Mouse (Mus musculus): ENCODE measurements around the gene Galm. TPM values are rescaled to one million over a fixed set of nuclear protein-coding genes. Genes with fewer than 3 reads are reported as not detected.

The Galm gene
- polyA plus RNA-seq (2015; fragmentation: Nextera tagmentation; extraction: Ambion mirVana) = 25.4 and 29.7 TPM in 2 replicates

GRCm38 (mm10) chr17:80127331-80128251, at the start of gene Galm:
Gene Galm (plus strand): TSS chr17:80127471.
- peak; percentile 73 for ATAC-seq (replicated peaks; ENCODE audit: low FRiP score, low read depth)
- TF ChIP-seq CTCF (IDR thresholded peaks at IDR 0.05; ENCODE audit: low read depth) = no peak
- DNase-seq (ENCODE audit: low spot score) = peak; percentile 87
- Histone ChIP-seq H3K27me3 (ENCODE audit: insufficient read depth, low read length) (no peaks in the 10 kb centered on the region), H3K4me2 (ENCODE audit: low read length) (peak within 1 kb of the TSS; percentile 73), H3K9me3 (replicated peaks; ENCODE audit: low read length) (no peaks in the 10 kb centered on the region), H3K4me3 (replicated peaks; ENCODE audit: low read depth, low read length) (peak within 1 kb of the TSS; percentile 44), H3K36me3 (ENCODE audit: insufficient read depth, low read length) (no peaks in the 10 kb centered on the region), H3K4me1 (replicated peaks; ENCODE audit: insufficient read depth, low read length) (0 out of 2 replicates have a peak, but pooled peaks cover 6% of the 10 kb centered on the region), H3K9ac (ENCODE audit: low read depth, low read length) (peak within 1 kb of the TSS; percentile 70), H3K27ac (peak within 1 kb of the TSS; percentile 92)
- WGBS = 4% methylated on average over 30 of the region's 30 CpGs

- no peak overlapping the region for H3K27ac ChIP-seq
- H3K36me3 ChIP-seq (ENCODE audit: insufficient read depth, low read length) = no peaks in the 10 kb centered on the region
- ATAC-seq (replicated peaks; ENCODE audit: low FRiP score, low read depth) (no peak), DNase-seq (ENCODE audit: low spot score) (no peak)
- H3K4me2 ChIP-seq (ENCODE audit: low read length) = no peak overlapping the region
- H3K9me3 ChIP-seq (replicated peaks; ENCODE audit: low read length) = no peaks in the 10 kb centered on the region
- H3K4me1 ChIP-seq (replicated peaks; ENCODE audit: insufficient read depth, low read length) = no peaks in the 10 kb centered on the region
- H3K4me3 ChIP-seq (replicated peaks; ENCODE audit: low read depth, low read length) = no peak overlapping the region
- 87% methylated on average over 4 of the region's 4 CpGs for WGBS
- H3K9ac ChIP-seq (ENCODE audit: low read depth, low read length) = no peak overlapping the region
- H3K27me3 ChIP-seq (ENCODE audit: insufficient read depth, low read length) = no peaks in the 10 kb centered on the region
- no peak for TF ChIP-seq CTCF (IDR thresholded peaks at IDR 0.05; ENCODE audit: low read depth)
Measured at GRCm38 (mm10) chr17:80078726-80079125, 48.5 kb upstream of the Galm start.

GRCm38 (mm10) chr17:80083223-80083622, 44.0 kb upstream of the Galm start:
- peaks cover 7% of the 10 kb centered on the region; the same call in 1 of the 2 replicates for H3K9me3 ChIP-seq (replicated peaks; ENCODE audit: low read length)
- H3K36me3 ChIP-seq (ENCODE audit: insufficient read depth, low read length) = no peaks in the 10 kb centered on the region
- WGBS = 69% methylated on average over 6 of the region's 6 CpGs
- no peak for DNase-seq (ENCODE audit: low spot score)
- H3K4me1 ChIP-seq (replicated peaks; ENCODE audit: insufficient read depth, low read length) = no peaks in the 10 kb centered on the region
- H3K27ac ChIP-seq = no peak overlapping the region
- ATAC-seq (replicated peaks; ENCODE audit: low FRiP score, low read depth) = no peak
- H3K4me3 ChIP-seq (replicated peaks; ENCODE audit: low read depth, low read length) = no peak overlapping the region
- no peak overlapping the region for H3K4me2 ChIP-seq (ENCODE audit: low read length)
- H3K27me3 ChIP-seq (ENCODE audit: insufficient read depth, low read length) = no peaks in the 10 kb centered on the region
- no peak overlapping the region for H3K9ac ChIP-seq (ENCODE audit: low read depth, low read length)
- TF ChIP-seq CTCF (IDR thresholded peaks at IDR 0.05; ENCODE audit: low read depth) = no peak

- Histone ChIP-seq H3K4me1 (replicated peaks; ENCODE audit: insufficient read depth, low read length) (no peaks in the 10 kb centered on the region), H3K36me3 (ENCODE audit: insufficient read depth, low read length) (no peaks in the 10 kb centered on the region), H3K27me3 (ENCODE audit: insufficient read depth, low read length) (no peaks in the 10 kb centered on the region), H3K4me2 (ENCODE audit: low read length) (no peak overlapping the region), H3K9ac (ENCODE audit: low read depth, low read length) (no peak overlapping the region), H3K4me3 (replicated peaks; ENCODE audit: low read depth, low read length) (no peak overlapping the region), H3K9me3 (replicated peaks; ENCODE audit: low read length) (peaks cover 7% of the 10 kb centered on the region; the same call in 1 of the 2 replicates), H3K27ac (no peak overlapping the region)
- ATAC-seq (replicated peaks; ENCODE audit: low FRiP score, low read depth) (no peak), DNase-seq (ENCODE audit: low spot score) (no peak)
- WGBS = 63% methylated on average over 9 of the region's 9 CpGs
- no peak for TF ChIP-seq CTCF (IDR thresholded peaks at IDR 0.05; ENCODE audit: low read depth)
Measured at GRCm38 (mm10) chr17:80084424-80084823, 42.8 kb upstream of the Galm start.

- no peak overlapping the region for H3K27ac ChIP-seq
- 78% methylated on average over 11 of the region's 11 CpGs for WGBS
- TF ChIP-seq CTCF (IDR thresholded peaks at IDR 0.05; ENCODE audit: low read depth) = no peak
- H3K4me2 ChIP-seq (ENCODE audit: low read length) = no peak overlapping the region
- no peak for DNase-seq (ENCODE audit: low spot score)
- H3K4me1 ChIP-seq (replicated peaks; ENCODE audit: insufficient read depth, low read length) = no peaks in the 10 kb centered on the region
- no peak for ATAC-seq (replicated peaks; ENCODE audit: low FRiP score, low read depth)
- H3K4me3 ChIP-seq (replicated peaks; ENCODE audit: low read depth, low read length) = no peak overlapping the region
- no peaks in the 10 kb centered on the region for H3K36me3 ChIP-seq (ENCODE audit: insufficient read depth, low read length)
- no peaks in the 10 kb centered on the region for H3K27me3 ChIP-seq (ENCODE audit: insufficient read depth, low read length)
- H3K9ac ChIP-seq (ENCODE audit: low read depth, low read length) = no peak overlapping the region
- peaks cover 7% of the 10 kb centered on the region; the same call in 1 of the 2 replicates for H3K9me3 ChIP-seq (replicated peaks; ENCODE audit: low read length)
Measured at GRCm38 (mm10) chr17:80086591-80086990, 40.7 kb upstream of the Galm start.

GRCm38 (mm10) chr17:80088168-80088567, 39.1 kb upstream of the Galm start:
- H3K4me1 ChIP-seq (replicated peaks; ENCODE audit: insufficient read depth, low read length) = no peaks in the 10 kb centered on the region
- H3K27me3 ChIP-seq (ENCODE audit: insufficient read depth, low read length) = no peaks in the 10 kb centered on the region
- peaks cover 7% of the 10 kb centered on the region; the same call in 1 of the 2 replicates for H3K9me3 ChIP-seq (replicated peaks; ENCODE audit: low read length)
- no peak overlapping the region for H3K9ac ChIP-seq (ENCODE audit: low read depth, low read length)
- WGBS = 84% methylated on average over 3 of the region's 3 CpGs
- no peak overlapping the region for H3K4me2 ChIP-seq (ENCODE audit: low read length)
- TF ChIP-seq CTCF (IDR thresholded peaks at IDR 0.05; ENCODE audit: low read depth) = no peak
- ATAC-seq (replicated peaks; ENCODE audit: low FRiP score, low read depth) = no peak
- no peak for DNase-seq (ENCODE audit: low spot score)
- no peak overlapping the region for H3K4me3 ChIP-seq (replicated peaks; ENCODE audit: low read depth, low read length)
- no peak overlapping the region for H3K27ac ChIP-seq
- no peaks in the 10 kb centered on the region for H3K36me3 ChIP-seq (ENCODE audit: insufficient read depth, low read length)
